Mouse (Mus musculus) cerebellum, adult 2 months (tissue): ENCODE measurements at regions not wholly inside any gene's neighbourhood (a gene's known extent, or its start where the extent isn't known, plus 50 kb on each side); places are given as distances from the start of the nearest gene placed in this dataset.

Experiments
- DNase-seq, 2 experiments: peaks; one replicate each; pipeline ENCODE4 v3.0.0; 2021
- H3K27ac ChIP-seq: fragments of 200-500 bp; 2 replicates; pipeline ENCODE4 v1.5.1; 2012; ENCODE audit warnings: low read length, control low read depth, inconsistent platforms; ENCODE audit not compliant: insufficient read depth
- H3K27me3 ChIP-seq: fragments of 200-500 bp; 2 replicates; pipeline ENCODE4 v1.6.1; 2012; ENCODE audit warnings: inconsistent platforms, mild to moderate bottlenecking, low read length, moderate library complexity; ENCODE audit not compliant: control insufficient read depth, insufficient read depth
- H3K4me1 ChIP-seq: fragments of 200-500 bp; 2 replicates; pipeline ENCODE4 v1.6.1; 2011; ENCODE audit warnings: low read length; ENCODE audit not compliant: control insufficient read depth, insufficient read depth
- H3K4me3 ChIP-seq: fragments of 200-500 bp; replicated peaks from 2 replicates; pipeline ENCODE3; 2011; ENCODE audit warnings: mild to moderate bottlenecking, low read depth, low read length, control low read depth; ENCODE audit not compliant: insufficient read depth
- CTCF ChIP-seq: fragments of 200-500 bp; IDR thresholded peaks from 2 replicates; pipeline ENCODE4 v1.5.1; 2011; ENCODE audit warnings: low read depth, mild to moderate bottlenecking, control low read depth, low read length, moderate library complexity, borderline replicate concordance; ENCODE audit not compliant: insufficient read depth
- POLR2A ChIP-seq: fragments of 200-500 bp; IDR thresholded peaks from 2 replicates; pipeline ENCODE4 v1.6.1; 2011; ENCODE audit warnings: low read length, control low read depth, borderline replicate concordance; ENCODE audit not compliant: insufficient read depth
- WGBS: fragments of 180-500 bp; shearing (Covaris S2); methylation state at CpG from one replicate; pipeline ENCODE4 v1.1.7; 2018; 5-methylcytosine and 5-hydroxymethylcytosine counted together

- DNase-seq = no peak
- H3K27ac ChIP-seq = no peak overlapping the region
- no peaks in the 10 kb centered on the region for H3K27me3 ChIP-seq
- 86% methylated on average over 9 of the region's 9 CpGs for WGBS
- H3K4me3 ChIP-seq = no peak overlapping the region
- H3K4me1 ChIP-seq = no peaks in the 10 kb centered on the region
- TF ChIP-seq CTCF = no peak
- TF ChIP-seq POLR2A = no peak
These were observed 224.2 kb downstream of the Skap2 start for GRCm38 (mm10) chr6:51788156-51788555.

- H3K27me3 ChIP-seq = no peaks in the 10 kb centered on the region
- no peak for TF ChIP-seq CTCF
- no peak for TF ChIP-seq POLR2A
- WGBS = 75% methylated on average over 5 of the region's 5 CpGs
- no peak for DNase-seq
- no peak overlapping the region for H3K4me3 ChIP-seq
- H3K27ac ChIP-seq = no peak overlapping the region
- no peaks in the 10 kb centered on the region for H3K4me1 ChIP-seq
These were observed 222.1 kb downstream of the Skap2 start for GRCm38 (mm10) chr6:51790293-51790692.

GRCm38 (mm10) chr6:51790693-51791092, 221.7 kb downstream of the Skap2 start:
- no peak for DNase-seq
- H3K4me1 ChIP-seq = no peaks in the 10 kb centered on the region
- H3K4me3 ChIP-seq = no peak overlapping the region
- WGBS = 94% methylated on average over 7 of the region's 7 CpGs
- H3K27me3 ChIP-seq = no peaks in the 10 kb centered on the region
- no peak overlapping the region for H3K27ac ChIP-seq
- TF ChIP-seq POLR2A = no peak
- no peak for TF ChIP-seq CTCF

- DNase-seq = no peak
- 62% methylated on average over 4 of the region's 4 CpGs for WGBS
- no peak overlapping the region for H3K4me3 ChIP-seq
- no peaks in the 10 kb centered on the region for H3K4me1 ChIP-seq
- no peak overlapping the region for H3K27ac ChIP-seq
- no peaks in the 10 kb centered on the region for H3K27me3 ChIP-seq
- peak; percentile 51 for TF ChIP-seq CTCF
- no peak for TF ChIP-seq POLR2A
These were observed 217.0 kb downstream of the Skap2 start for GRCm38 (mm10) chr6:51795300-51795699.

GRCm38 (mm10) chr6:51798577-51799240, 213.6 kb downstream of the Skap2 start:
- TF ChIP-seq CTCF (no peak), POLR2A (no peak)
- WGBS = 91% methylated on average over 12 of the region's 12 CpGs
- H3K4me3 ChIP-seq = no peak overlapping the region
- DNase-seq = no peak
- H3K27me3 ChIP-seq = no peaks in the 10 kb centered on the region
- no peak overlapping the region for H3K27ac ChIP-seq
- no peaks in the 10 kb centered on the region for H3K4me1 ChIP-seq

GRCm38 (mm10) chr6:51805656-51806055, 206.7 kb downstream of the Skap2 start:
- 87% methylated on average over 7 of the region's 7 CpGs for WGBS
- H3K4me3 ChIP-seq = no peak overlapping the region
- TF ChIP-seq CTCF = no peak
- TF ChIP-seq POLR2A = no peak
- H3K27me3 ChIP-seq = no peaks in the 10 kb centered on the region
- no peak overlapping the region for H3K27ac ChIP-seq
- no peak for DNase-seq
- peaks cover 2% of the 10 kb centered on the region for H3K4me1 ChIP-seq
